Mouse (Mus musculus): Measurements from ENCODE around the gene Olfr487. TPM values are rescaled to one million over a fixed set of nuclear protein-coding genes. Genes with fewer than 3 reads are reported as not detected.
"Not testable (repeated sequence)": the region's sequence is repeated elsewhere in the genome, so short reads cannot be mapped to it uniquely, and the experiment has no call there.

Gene Olfr487
- total RNA-seq (2014; fragmentation: Nextera tagmentation) (not detected in 2 replicates), total RNA-seq (2017) (0.06 and 0.11 TPM in 2 replicates), polyA plus RNA-seq (2012) (not detected in 2 replicates)

DNA sequence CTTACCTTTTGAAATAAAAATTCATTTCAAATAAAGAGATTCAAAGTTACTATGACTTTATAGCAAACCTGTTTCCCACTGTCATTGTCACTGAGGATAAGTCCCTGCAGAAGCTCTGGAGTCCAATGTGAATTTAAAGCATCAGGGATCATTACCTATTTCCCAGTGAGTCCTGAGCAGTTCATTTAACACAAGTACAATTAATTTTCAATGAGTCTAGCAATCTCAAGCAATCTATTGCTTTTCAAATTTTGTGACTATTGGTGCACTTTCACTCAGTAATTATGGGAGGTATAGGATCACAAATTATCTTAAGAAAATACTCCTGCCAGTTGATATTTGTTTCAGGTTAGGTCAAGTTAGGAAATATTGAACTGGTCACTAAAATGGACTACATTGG, at the start of gene Olfr487:
Olfr487 (minus strand) TSS at position 101 of the 400 bp plus-strand sequence.
- H3K9me3 ChIP-seq (replicated peaks); H3K27me3 ChIP-seq (ENCODE audit: insufficient read depth, low read length); H3K4me1 ChIP-seq (ENCODE audit: insufficient read depth, low read depth, low read length); H3K4me3 ChIP-seq (ENCODE audit: low read depth, low read length); DNase-seq (ENCODE audit: low spot score); ATAC-seq (ENCODE audit: extremely low read depth, insufficient number of reproducible peaks, low FRiP score, poor library complexity, severe bottlenecking); H3K36me3 ChIP-seq (replicated peaks): not testable (repeated sequence)

DNA sequence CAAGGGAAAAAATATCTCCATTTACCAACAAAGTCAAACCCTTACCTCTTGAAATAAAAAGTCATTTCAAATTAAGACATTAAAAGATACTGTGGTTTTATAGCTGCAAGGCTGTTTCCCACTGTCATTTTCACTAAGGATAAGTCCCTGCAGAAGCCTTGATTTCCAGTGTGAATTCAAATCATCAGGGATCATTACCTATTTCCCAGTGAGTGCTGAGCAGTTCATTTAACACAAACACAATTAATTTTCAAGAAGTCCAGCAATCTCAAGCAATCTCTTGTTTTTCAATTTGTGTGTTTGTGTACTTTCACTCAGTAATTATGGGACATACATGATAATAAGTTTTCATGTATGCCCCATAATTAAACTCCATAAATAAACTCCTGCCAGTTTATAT, 43.8 kb upstream of the Olfr487 start, which contains the start of gene Olfr488:
Olfr488 (minus strand) TSS at position 101 of the 400 bp plus-strand sequence.
- Histone ChIP-seq H3K27me3 (ENCODE audit: insufficient read depth, low read length) (no peaks in the 10 kb centered on the region), H3K4me3 (ENCODE audit: low read depth, low read length) (no peak within 1 kb of the TSS), H3K4me1 (ENCODE audit: insufficient read depth, low read depth, low read length) (no peaks in the 10 kb centered on the region), H3K9me3 (replicated peaks) (peaks cover 2% of the 10 kb centered on the region; the same call in 1 of the 2 replicates), H3K36me3 (replicated peaks) (no peaks in the 10 kb centered on the region)
- TF ChIP-seq CTCF (IDR thresholded peaks at IDR 0.05; ENCODE audit: low read depth, low read length) (no peak), GATA1 (IDR thresholded peaks at IDR 0.05; ENCODE audit: borderline replicate concordance, low read length) (no peak), POLR2AphosphoS5 (IDR thresholded peaks at IDR 0.05; ENCODE audit: insufficient replicate concordance, low read depth, low read length) (no peak), TAL1 (conservative IDR thresholded peaks at IDR 0.05; ENCODE audit: low read depth, low read length) (no peak), GATA2 (IDR thresholded peaks at IDR 0.05; ENCODE audit: borderline replicate concordance, low read depth, low read length) (no peak)
- ATAC-seq (ENCODE audit: extremely low read depth, insufficient number of reproducible peaks, low FRiP score, poor library complexity, severe bottlenecking): no peak
- DNase-seq (ENCODE audit: low spot score): no peak

DNA sequence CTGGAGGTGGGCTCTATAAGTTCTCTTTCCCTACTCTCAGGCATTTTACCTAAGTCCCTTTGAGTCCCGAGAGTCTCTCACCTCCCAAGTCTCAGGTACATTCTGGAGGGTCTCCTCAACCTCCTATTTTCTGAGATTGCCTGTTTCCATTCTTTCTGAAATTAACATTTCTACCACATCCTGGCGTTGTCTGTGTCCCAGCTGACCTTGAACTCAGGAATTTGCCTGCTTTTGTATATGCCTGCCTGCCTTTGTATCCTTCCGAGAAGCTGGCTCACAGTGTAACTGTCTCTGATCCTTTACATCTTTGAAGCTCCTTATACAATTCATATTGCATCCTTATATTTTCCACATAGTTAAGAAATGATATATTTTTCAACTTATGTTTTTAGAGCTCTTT, 19.1 kb upstream of the Olfr487 start:
- Histone ChIP-seq H3K27me3 (ENCODE audit: insufficient read depth, low read length) (no peaks in the 10 kb centered on the region), H3K36me3 (replicated peaks) (no peaks in the 10 kb centered on the region), H3K4me3 (ENCODE audit: low read depth, low read length) (no peak overlapping the region), H3K4me1 (ENCODE audit: insufficient read depth, low read depth, low read length) (no peaks in the 10 kb centered on the region), H3K9me3 (replicated peaks) (no peaks in the 10 kb centered on the region)
- DNase-seq (ENCODE audit: low spot score) (no peak), ATAC-seq (ENCODE audit: extremely low read depth, insufficient number of reproducible peaks, low FRiP score, poor library complexity, severe bottlenecking) (no peak)
- no peak for TF ChIP-seq TAL1 (conservative IDR thresholded peaks at IDR 0.05; ENCODE audit: low read depth, low read length)
- TF ChIP-seq POLR2AphosphoS5 (IDR thresholded peaks at IDR 0.05; ENCODE audit: insufficient replicate concordance, low read depth, low read length): no peak
- no peak for TF ChIP-seq CTCF (IDR thresholded peaks at IDR 0.05; ENCODE audit: low read depth, low read length)
- no peak for TF ChIP-seq GATA1 (IDR thresholded peaks at IDR 0.05; ENCODE audit: borderline replicate concordance, low read length)
- TF ChIP-seq GATA2 (IDR thresholded peaks at IDR 0.05; ENCODE audit: borderline replicate concordance, low read depth, low read length): no peak

DNA sequence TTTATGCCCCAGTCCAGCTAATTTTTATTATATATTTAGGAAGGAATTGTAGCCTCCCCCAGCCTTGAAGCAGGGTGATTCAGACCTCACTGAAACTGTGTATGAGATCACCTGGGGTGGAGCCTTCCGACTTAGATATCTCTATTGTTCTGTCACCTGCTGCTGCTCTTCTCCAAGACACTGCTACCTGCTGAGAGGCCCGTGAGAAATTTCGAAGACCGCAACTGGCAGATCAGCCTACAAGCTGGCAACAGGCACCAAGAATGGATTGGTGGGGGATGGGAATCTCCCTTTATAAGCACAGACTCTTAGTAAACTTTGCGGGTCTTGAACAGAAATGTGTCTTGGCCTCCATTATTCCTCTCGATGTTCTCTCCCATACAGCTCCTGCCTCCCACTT, 17.5 kb downstream of the Olfr487 start:
- Histone ChIP-seq H3K4me1 (ENCODE audit: insufficient read depth, low read depth, low read length) (no peaks in the 10 kb centered on the region), H3K9me3 (replicated peaks) (0 out of 2 replicates have a peak, but pooled peaks cover 3% of the 10 kb centered on the region), H3K36me3 (replicated peaks) (no peaks in the 10 kb centered on the region), H3K27me3 (ENCODE audit: insufficient read depth, low read length) (no peaks in the 10 kb centered on the region), H3K4me3 (ENCODE audit: low read depth, low read length) (no peak overlapping the region)
- DNase-seq (ENCODE audit: low spot score): no peak
- TF ChIP-seq GATA1 (IDR thresholded peaks at IDR 0.05; ENCODE audit: borderline replicate concordance, low read length) (no peak), CTCF (IDR thresholded peaks at IDR 0.05; ENCODE audit: low read depth, low read length) (no peak), GATA2 (IDR thresholded peaks at IDR 0.05; ENCODE audit: borderline replicate concordance, low read depth, low read length) (no peak), TAL1 (conservative IDR thresholded peaks at IDR 0.05; ENCODE audit: low read depth, low read length) (no peak), POLR2AphosphoS5 (IDR thresholded peaks at IDR 0.05; ENCODE audit: insufficient replicate concordance, low read depth, low read length) (no peak)
- no peak for ATAC-seq (ENCODE audit: extremely low read depth, insufficient number of reproducible peaks, low FRiP score, poor library complexity, severe bottlenecking)

DNA sequence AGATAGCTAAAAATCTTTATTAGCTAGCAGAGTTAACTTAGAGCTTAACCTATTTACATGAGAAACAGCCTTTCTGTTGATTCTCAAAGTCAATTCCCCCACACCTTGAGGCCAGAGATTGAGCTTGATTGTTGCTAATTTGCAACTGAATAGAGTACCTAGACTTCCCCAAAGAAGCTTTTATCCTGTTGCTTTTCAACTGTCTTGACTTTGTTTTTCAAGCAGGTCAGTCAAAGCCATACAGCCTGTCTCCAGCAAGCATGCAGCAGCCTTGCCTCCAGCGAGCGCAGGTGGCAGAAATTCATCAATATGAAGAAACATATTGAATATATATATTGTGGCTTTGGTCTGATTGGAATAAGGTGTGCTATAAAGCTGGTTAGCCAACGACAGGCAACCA, 18.1 kb downstream of the Olfr487 start:
- not testable (repeated sequence) for H3K9me3 ChIP-seq (replicated peaks); H3K27me3 ChIP-seq (ENCODE audit: insufficient read depth, low read length); H3K4me1 ChIP-seq (ENCODE audit: insufficient read depth, low read depth, low read length); DNase-seq (ENCODE audit: low spot score); H3K4me3 ChIP-seq (ENCODE audit: low read depth, low read length); H3K36me3 ChIP-seq (replicated peaks); ATAC-seq (ENCODE audit: extremely low read depth, insufficient number of reproducible peaks, low FRiP score, poor library complexity, severe bottlenecking)

DNA sequence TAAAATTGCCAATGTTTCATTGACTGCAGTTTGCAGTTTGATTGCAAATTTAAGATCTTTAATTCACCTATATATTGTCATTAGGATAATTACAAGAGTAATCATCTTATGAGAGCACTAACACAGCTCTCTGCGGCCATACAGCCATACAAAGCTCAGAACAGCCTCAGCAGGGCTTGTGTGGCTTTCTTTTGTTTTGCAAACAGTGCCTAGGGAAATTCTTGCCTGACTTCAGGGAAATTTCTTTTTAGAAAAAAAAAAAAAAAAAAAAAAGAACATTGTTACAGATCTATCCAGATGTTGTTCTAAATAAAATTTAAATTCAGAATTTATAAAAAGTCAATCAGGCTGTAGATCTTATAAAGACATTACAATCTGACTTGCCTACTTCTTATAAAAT, 21.7 kb downstream of the Olfr487 start:
- H3K4me3 ChIP-seq (ENCODE audit: low read depth, low read length); H3K36me3 ChIP-seq (replicated peaks); H3K4me1 ChIP-seq (ENCODE audit: insufficient read depth, low read depth, low read length); DNase-seq (ENCODE audit: low spot score); H3K27me3 ChIP-seq (ENCODE audit: insufficient read depth, low read length); H3K9me3 ChIP-seq (replicated peaks); ATAC-seq (ENCODE audit: extremely low read depth, insufficient number of reproducible peaks, low FRiP score, poor library complexity, severe bottlenecking): not testable (repeated sequence)

DNA sequence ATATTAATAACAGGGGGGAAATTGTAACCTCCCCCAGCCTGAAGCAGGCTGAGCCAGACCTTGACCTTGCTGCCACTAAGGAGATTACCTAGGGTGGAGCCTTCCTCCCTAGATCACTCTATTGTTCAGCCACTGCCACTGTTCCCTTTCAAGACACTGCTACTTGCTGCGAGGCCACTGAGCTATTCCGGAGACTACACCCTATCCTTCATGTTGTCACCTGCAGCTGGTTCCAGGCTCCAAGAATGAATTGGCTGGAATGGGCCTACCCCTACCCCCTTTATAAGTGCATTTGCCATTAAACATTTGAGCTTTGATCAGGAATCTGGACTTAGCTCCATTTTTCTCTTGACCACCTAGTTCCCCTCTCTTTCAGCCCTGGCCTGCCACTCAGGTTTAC, 23.2 kb downstream of the Olfr487 start:
- not testable (repeated sequence) for H3K36me3 ChIP-seq (replicated peaks); H3K9me3 ChIP-seq (replicated peaks); H3K27me3 ChIP-seq (ENCODE audit: insufficient read depth, low read length); DNase-seq (ENCODE audit: low spot score); H3K4me1 ChIP-seq (ENCODE audit: insufficient read depth, low read depth, low read length); ATAC-seq (ENCODE audit: extremely low read depth, insufficient number of reproducible peaks, low FRiP score, poor library complexity, severe bottlenecking); H3K4me3 ChIP-seq (ENCODE audit: low read depth, low read length)

DNA sequence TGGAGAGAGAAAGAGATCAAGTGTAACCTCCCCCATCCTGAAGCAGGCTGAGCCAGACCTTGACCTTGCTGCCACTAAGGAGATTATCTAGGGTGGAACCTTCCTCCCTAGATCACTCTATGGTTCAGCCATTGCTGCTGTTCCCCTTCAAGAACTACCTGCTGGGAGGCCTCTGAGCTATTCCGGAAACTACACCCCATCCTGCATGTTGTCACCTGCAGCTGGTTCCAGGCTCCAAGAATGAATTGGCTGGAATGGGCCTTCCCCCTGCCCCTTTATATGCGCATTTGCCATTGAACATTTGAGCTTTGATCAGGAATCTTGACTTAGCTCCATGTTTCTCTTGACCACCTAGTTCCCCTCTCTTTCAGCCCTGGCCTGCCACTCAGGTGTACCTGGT, 29.2 kb downstream of the Olfr487 start:
- not testable (repeated sequence) for ATAC-seq (ENCODE audit: extremely low read depth, insufficient number of reproducible peaks, low FRiP score, poor library complexity, severe bottlenecking); H3K4me1 ChIP-seq (ENCODE audit: insufficient read depth, low read depth, low read length); DNase-seq (ENCODE audit: low spot score); H3K4me3 ChIP-seq (ENCODE audit: low read depth, low read length); H3K36me3 ChIP-seq (replicated peaks); H3K27me3 ChIP-seq (ENCODE audit: insufficient read depth, low read length)
- H3K9me3 ChIP-seq (replicated peaks): peaks cover 12% of the 10 kb centered on the region; the same call in 1 of the 2 replicates

DNA sequence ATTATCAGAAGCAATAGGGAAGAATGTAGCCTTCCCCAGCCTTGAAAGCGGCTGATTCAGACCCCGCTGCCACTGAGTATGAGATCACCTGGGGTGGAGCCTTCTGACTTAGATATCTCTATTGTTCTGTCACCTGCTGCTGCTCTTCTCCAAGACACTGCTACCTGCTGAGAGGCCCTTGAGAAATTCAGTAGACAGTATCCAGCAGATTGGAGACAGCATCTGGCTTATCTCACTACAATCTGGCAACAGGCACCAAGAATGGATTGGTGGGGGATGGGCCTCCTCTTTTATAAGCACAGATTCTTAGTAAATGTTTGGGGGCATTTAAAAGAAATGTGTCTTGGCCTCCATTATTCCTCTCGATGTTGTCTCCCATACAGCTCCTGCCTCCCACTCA, 30.0 kb downstream of the Olfr487 start:
- DNase-seq (ENCODE audit: low spot score); ATAC-seq (ENCODE audit: extremely low read depth, insufficient number of reproducible peaks, low FRiP score, poor library complexity, severe bottlenecking): not testable (repeated sequence)

DNA sequence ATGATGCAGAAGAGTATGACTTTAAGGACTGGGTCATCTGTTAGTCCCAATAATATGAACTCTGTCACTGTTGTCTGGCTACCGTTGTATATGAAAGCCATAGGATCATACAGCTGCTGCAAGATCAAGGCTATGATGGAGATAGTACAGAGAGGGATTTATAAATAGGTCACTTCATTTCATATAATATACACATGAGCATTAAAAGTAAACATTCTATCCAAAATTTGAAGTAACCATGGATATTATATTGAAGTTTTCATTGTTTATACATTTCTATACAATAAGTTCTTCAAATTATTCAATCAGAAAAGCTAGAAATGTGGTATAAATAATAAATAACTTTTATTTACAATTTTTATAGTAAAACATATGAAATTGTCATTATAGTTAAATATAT, 41.8 kb downstream of the Olfr487 start, which contains the start of gene Olfr486:
Olfr486 (minus strand) TSS at position 101 of the 400 bp plus-strand sequence.
- not testable (repeated sequence) for H3K27me3 ChIP-seq (ENCODE audit: insufficient read depth, low read length); H3K4me1 ChIP-seq (ENCODE audit: insufficient read depth, low read depth, low read length); H3K36me3 ChIP-seq (replicated peaks); H3K4me3 ChIP-seq (ENCODE audit: low read depth, low read length); DNase-seq (ENCODE audit: low spot score); ATAC-seq (ENCODE audit: extremely low read depth, insufficient number of reproducible peaks, low FRiP score, poor library complexity, severe bottlenecking); H3K9me3 ChIP-seq (replicated peaks)

More for the DNA sequence above, 30.0 kb downstream of the Olfr487 start:
- H3K27me3 ChIP-seq (ENCODE audit: insufficient read depth, low read length); H3K36me3 ChIP-seq (replicated peaks); H3K4me1 ChIP-seq (ENCODE audit: insufficient read depth, low read depth, low read length); H3K4me3 ChIP-seq (ENCODE audit: low read depth, low read length): not testable (repeated sequence)
- H3K9me3 ChIP-seq (replicated peaks): peaks cover 12% of the 10 kb centered on the region; the same call in 1 of the 2 replicates

Data from G1E (cell line).